Mouse (Mus musculus) liver, adult 2 months (tissue): ENCODE data around the gene Hist1h4j.

Experiments
- CTCF ChIP-seq: fragments of 200-500 bp; IDR thresholded peaks from 2 replicates; pipeline ENCODE4 v1.5.1; 2011; ENCODE audit warnings: low read depth, low read length, control low read depth
- POLR2A ChIP-seq: fragments of 200-500 bp; IDR thresholded peaks from 2 replicates; pipeline ENCODE4 v1.6.1; 2011; ENCODE audit warnings: low read length, control low read depth; ENCODE audit not compliant: insufficient read depth; ENCODE audit errors: extremely low read depth

DNA sequence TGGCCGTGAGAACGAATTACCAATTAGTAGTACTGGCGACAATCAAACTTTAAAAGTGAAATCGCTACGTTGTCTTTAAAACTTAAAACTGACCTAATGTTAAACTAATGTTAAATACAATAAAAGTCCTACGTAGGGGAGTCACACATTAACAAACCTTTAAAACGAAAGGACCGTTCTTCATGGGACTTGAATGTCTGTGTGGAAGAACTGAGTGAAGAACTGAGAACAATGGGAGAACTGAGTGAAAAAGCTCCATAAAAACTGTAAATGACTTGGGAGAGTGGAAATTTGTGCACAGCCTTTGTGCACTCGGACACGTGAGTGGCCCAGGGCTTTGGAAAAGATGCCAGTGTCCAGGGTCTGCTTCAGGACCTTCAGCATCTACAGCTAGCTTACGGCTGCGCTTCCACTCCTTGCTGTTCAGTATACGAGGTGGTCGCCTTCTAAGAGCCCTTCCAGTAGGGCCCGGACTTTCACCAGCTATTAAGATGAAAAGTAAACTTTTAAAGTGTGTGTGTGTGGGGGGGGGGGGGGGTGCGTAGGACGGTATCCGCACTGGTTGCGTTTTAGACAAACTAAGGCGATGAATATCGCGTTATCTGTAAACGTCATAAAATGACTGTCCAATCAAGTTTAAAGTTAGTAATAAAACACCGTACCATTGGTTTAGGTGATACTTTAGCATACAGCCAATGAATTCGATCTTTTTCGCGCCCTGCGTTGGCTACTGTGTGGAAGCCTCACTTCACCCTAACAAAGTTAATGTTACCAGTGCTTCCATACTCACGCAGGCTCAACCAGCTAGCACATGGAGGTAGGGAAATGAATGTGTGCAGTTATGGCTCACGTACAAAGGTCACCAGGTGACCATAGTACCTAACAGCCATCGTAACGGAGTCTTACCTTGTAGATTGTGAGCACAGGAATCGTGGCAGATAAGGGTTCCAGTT, 44.2 kb downstream of the Hist1h4j start:
- TF ChIP-seq CTCF (no peak), POLR2A (no peak)
